Mouse (Mus musculus) granulocyte monocyte progenitor cell, adult 5-6 weeks (primary cell): ENCODE results near the gene Prpf6. TPM values are rescaled to one million over a fixed set of nuclear protein-coding genes. Genes with fewer than 3 reads are reported as not detected.

Source experiments
- ATAC-seq: replicated peaks from 2 replicates; pipeline ENCODE4 v1.8.0; 2016; ENCODE audit warnings: mild to moderate bottlenecking, moderate TSS enrichment, inconsistent platforms; ENCODE audit not compliant: poor library complexity, severe bottlenecking
- total RNA-seq, 2 experiments: library from RNA; stranded (forward) in 1 of 2; stranded (reverse) in 1 of 2; fragments of 200-712, 200-1000 nt in 1 of 2; fragments of >200 nt in 1 of 2; fragmentation: Nextera tagmentation in 1 of 2; gene quantifications; 2 replicates each; pipeline ENCODE4 v1.2.3; 2014 to 2017

Gene Prpf6
- total RNA-seq, 2 experiments from 2014 or later, result 30.8 to 71.6 TPM

- ATAC-seq, result no peak
Observed at GRCm38 (mm10) chr2:181648926-181649325, 57.3 kb downstream of the Prpf6 start.

GRCm38 (mm10) chr2:181653065-181653464 lies 61.4 kb downstream of the Prpf6 start:
- ATAC-seq, result no peak

- ATAC-seq, result no peak
Observed at GRCm38 (mm10) chr2:181653523-181653922, 61.9 kb downstream of the Prpf6 start.

- ATAC-seq, result no peak
Observed at GRCm38 (mm10) chr2:181656734-181657133, 65.1 kb downstream of the Prpf6 start, which contains the start of gene Gm29797. Gene Gm29797 (plus strand): TSS chr2:181657034.

- no peak for ATAC-seq
Observed at GRCm38 (mm10) chr2:181657441-181657840, 65.8 kb downstream of the Prpf6 start.

GRCm38 (mm10) chr2:181658528-181658927 lies 66.9 kb downstream of the Prpf6 start:
- ATAC-seq, result no peak

GRCm38 (mm10) chr2:181658930-181659555 lies 67.4 kb downstream of the Prpf6 start:
- peak; percentile 78 for ATAC-seq

GRCm38 (mm10) chr2:181659609-181660055 lies 68.0 kb downstream of the Prpf6 start:
- ATAC-seq, result peak; percentile 82

GRCm38 (mm10) chr2:181662620-181663297 lies 71.1 kb downstream of the Prpf6 start:
- ATAC-seq, result no peak

GRCm38 (mm10) chr2:181663298-181663630 lies 71.6 kb downstream of the Prpf6 start:
- ATAC-seq, result no peak

GRCm38 (mm10) chr2:181670285-181670912 lies 78.7 kb downstream of the Prpf6 start:
- ATAC-seq, result peak; percentile 73

- ATAC-seq, result no peak
Observed at GRCm38 (mm10) chr2:181670913-181671311, 79.2 kb downstream of the Prpf6 start.

- ATAC-seq, result peak; percentile 4; the same call in 1 of the 2 replicates
Observed at GRCm38 (mm10) chr2:181671326-181671725, 79.7 kb downstream of the Prpf6 start, which contains the start of gene Sox18. Gene Sox18 (minus strand): TSS chr2:181671640.

- no peak for ATAC-seq
Observed at GRCm38 (mm10) chr2:181671984-181672383, 80.3 kb downstream of the Prpf6 start.

GRCm38 (mm10) chr2:181673501-181673900 lies 81.8 kb downstream of the Prpf6 start:
- ATAC-seq, result no peak

GRCm38 (mm10) chr2:181674934-181675333 lies 83.3 kb downstream of the Prpf6 start:
- ATAC-seq, result no peak

GRCm38 (mm10) chr2:181675454-181675853 lies 83.8 kb downstream of the Prpf6 start:
- ATAC-seq, result peak; percentile 51

- ATAC-seq, result no peak
Observed at GRCm38 (mm10) chr2:181676424-181676823, 84.8 kb downstream of the Prpf6 start.

- no peak for ATAC-seq
Observed at GRCm38 (mm10) chr2:181677096-181677754, 85.6 kb downstream of the Prpf6 start.

GRCm38 (mm10) chr2:181677755-181678098 lies 86.1 kb downstream of the Prpf6 start:
- no peak for ATAC-seq

GRCm38 (mm10) chr2:181678780-181679179 lies 87.1 kb downstream of the Prpf6 start:
- peak; percentile 70 for ATAC-seq
